Comparison of ENCODE assay signal across 7 mouse cellular contexts in the genomic region with DNA sequence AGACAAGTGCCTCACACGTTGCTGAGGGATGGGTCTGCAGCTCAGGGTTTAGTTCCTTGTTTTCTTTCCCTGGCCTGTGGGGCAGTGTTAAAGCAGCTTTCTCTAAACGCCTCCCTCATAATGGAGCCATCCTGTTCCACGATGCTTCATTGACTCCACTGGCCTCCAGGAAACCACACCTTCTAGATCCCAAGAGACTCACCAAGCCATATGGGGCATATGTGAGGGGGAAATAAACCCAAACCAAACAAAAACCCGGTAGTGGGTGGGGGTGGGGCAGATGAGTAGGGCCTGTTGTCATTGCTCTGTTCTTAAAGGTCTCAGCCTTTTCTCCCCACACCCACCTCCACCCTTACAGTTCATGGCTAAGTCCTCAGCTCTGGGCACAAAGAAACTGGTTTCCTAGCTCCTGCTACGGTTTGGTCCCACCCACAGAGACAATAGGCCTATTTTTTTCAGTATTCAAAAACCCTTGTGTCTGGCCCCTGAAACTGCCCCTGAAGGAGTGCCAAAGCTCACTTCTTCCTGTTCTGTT. TPM values are rescaled to one million over a fixed set of nuclear protein-coding genes. Genes with fewer than 3 reads are reported as not detected.
A peak's percentile ranks its signal among the peaks of the same experiment; 100 is the strongest.
DNase-seq lines count a peak whose midpoint lies in the region; ATAC-seq lines count a peak whose summit lies in the region.

No protein-coding gene starts in this region.

- DNase-seq in thymus, postnatal 0 days (ENCODE audit: low spot score) = peak; percentile 3
- DNase-seq in thymus, postnatal 25 days = no peak
- DNase-seq in heart, embryonic 10.5 days (ENCODE audit: low spot score) = no peak
- no peak for DNase-seq in left cerebral cortex, postnatal 4 days
- DNase-seq in cerebellum, adult 8-10 months = no peak

- intact Hi-C loops in left cerebral cortex, postnatal 4 days (cut with DNase I) = no loop called here

- no peak overlapping the region for H3K4me2 ChIP-seq in lung, embryonic 16.5 days (ENCODE audit: low read depth, low read length)

- no peaks in the 10 kb centered on the region for H3K36me3 ChIP-seq in heart, embryonic 10.5 days
- no peaks in the 10 kb centered on the region for H3K36me3 ChIP-seq in lung, embryonic 16.5 days (ENCODE audit: control insufficient read depth, insufficient read depth, low read length)

- no peak overlapping the region for H3K4me3 ChIP-seq in heart, embryonic 10.5 days
- no peak overlapping the region for H3K4me3 ChIP-seq in lung, embryonic 16.5 days (ENCODE audit: low read length)

- no peak overlapping the region for H3K9ac ChIP-seq in lung, embryonic 16.5 days (ENCODE audit: low read length)

- no peaks in the 10 kb centered on the region for H3K27me3 ChIP-seq in heart, embryonic 10.5 days (ENCODE audit: insufficient read depth, poor library complexity, severe bottlenecking)
- H3K27me3 ChIP-seq in lung, embryonic 16.5 days (ENCODE audit: control insufficient read depth, insufficient read depth, low read depth, low read length) = no peaks in the 10 kb centered on the region

- H3K9me3 ChIP-seq in heart, embryonic 10.5 days = no peaks in the 10 kb centered on the region
- no peaks in the 10 kb centered on the region for H3K9me3 ChIP-seq in lung, embryonic 16.5 days (ENCODE audit: control insufficient read depth, low read length)

- 0 out of 2 replicates have a peak overlapping the region, but pooled peaks have one; percentile 16 for H3K27ac ChIP-seq in heart, embryonic 10.5 days
- H3K27ac ChIP-seq in lung, embryonic 16.5 days (ENCODE audit: low read length) = peak overlapping the region; percentile 80

- 0 out of 2 replicates have a peak, but pooled peaks cover 8% of the 10 kb centered on the region for H3K4me1 ChIP-seq in heart, embryonic 10.5 days
- H3K4me1 ChIP-seq in lung, embryonic 16.5 days (replicated peaks; ENCODE audit: control insufficient read depth, insufficient read depth, low read length) = peaks cover 20% of the 10 kb centered on the region

- peak; percentile 80 for ATAC-seq in lung, embryonic 16.5 days (ENCODE audit: low read depth)
- ATAC-seq in frontal cortex, adult (ENCODE audit: low TSS enrichment) = no peak

- 22% methylated on average over 5 of the region's 5 CpGs for WGBS in heart, embryonic 10.5 days
- WGBS in lung, embryonic 16.5 days = 10% methylated on average over 5 of the region's 5 CpGs

RNA-seq across cellular contexts. Expression of a gene that starts 20.4 kb away (rescaled TPM):
- polyA plus RNA-seq in thymus, postnatal 0 days (2015; fragmentation: Nextera tagmentation; extraction: Ambion mirVana) = 1.0 and 2.0 TPM in 2 replicates
- polyA plus RNA-seq in heart, embryonic 10.5 days (2016; fragmentation: Nextera tagmentation; extraction: Ambion mirVana) = 0.32 and 0.36 TPM in 2 replicates
- polyA plus RNA-seq in lung, embryonic 16.5 days (2015; fragmentation: Nextera tagmentation; extraction: Ambion mirVana) = 0.49 TPM in 1 of 2 replicates, not detected in the other
- not detected for total RNA-seq in left cerebral cortex, postnatal 4 days (2021)

RNA-seq across cellular contexts. Expression of a gene that starts 34.6 kb away (rescaled TPM):
- 7.5 and 8.4 TPM in 2 replicates for polyA plus RNA-seq in thymus, postnatal 0 days (2015; fragmentation: Nextera tagmentation; extraction: Ambion mirVana)
- polyA plus RNA-seq in heart, embryonic 10.5 days (2016; fragmentation: Nextera tagmentation; extraction: Ambion mirVana) = 3.3 and 4.7 TPM in 2 replicates
- polyA plus RNA-seq in lung, embryonic 16.5 days (2015; fragmentation: Nextera tagmentation; extraction: Ambion mirVana) = 9.4 and 11.4 TPM in 2 replicates
- 1 to 10 TPM; 8.3 to 9.0 TPM for total RNA-seq in left cerebral cortex, postnatal 4 days (2021)

RNA-seq across cellular contexts. Expression of a gene that starts 44.3 kb away (rescaled TPM):
- 2.0 and 2.5 TPM in 2 replicates for polyA plus RNA-seq in thymus, postnatal 0 days (2015; fragmentation: Nextera tagmentation; extraction: Ambion mirVana)
- 1.3 and 1.6 TPM in 2 replicates for polyA plus RNA-seq in heart, embryonic 10.5 days (2016; fragmentation: Nextera tagmentation; extraction: Ambion mirVana)
- polyA plus RNA-seq in lung, embryonic 16.5 days (2015; fragmentation: Nextera tagmentation; extraction: Ambion mirVana) = 7.3 TPM in 2 replicates
- total RNA-seq in left cerebral cortex, postnatal 4 days (2021) = 1 to 10 TPM in 1 of 2 experiments, under 1 TPM in 1; 0.70 to 1.0 TPM
